Mouse (Mus musculus): ENCODE results near the gene Nme1. TPM values are rescaled to one million over a fixed set of nuclear protein-coding genes. Genes with fewer than 3 reads are reported as not detected.
"Not testable (repeated sequence)": the region's sequence is repeated elsewhere in the genome, so short reads cannot be mapped to it uniquely, and the experiment has no call there.

Nme1 gene
- polyA plus RNA-seq, 1 experiment: 156 TPM

- 31% methylated on average over 6 of the region's 6 CpGs for WGBS
- DNase-seq (ENCODE audit: low read depth, low spot score): no peak
Measured at GRCm38 (mm10) chr11:93968848-93969128, 467 bp upstream of the Nme1 start.

- WGBS: 2% methylated on average over 11 of the region's 11 CpGs
- no peak for DNase-seq (ENCODE audit: low read depth, low spot score)
Measured at GRCm38 (mm10) chr11:93967381-93967780, 940 bp downstream of the Nme1 start.

- DNase-seq (ENCODE audit: low read depth, low spot score): no peak
- 85% methylated on average over 6 of the region's 6 CpGs for WGBS
Measured at GRCm38 (mm10) chr11:93965391-93965790, 2.9 kb downstream of the Nme1 start.

- no peak for DNase-seq (ENCODE audit: low read depth, low spot score)
- 84% methylated on average over 4 of the region's 4 CpGs for WGBS
Measured at GRCm38 (mm10) chr11:93963013-93963412, 5.3 kb downstream of the Nme1 start.

GRCm38 (mm10) chr11:93961482-93961881 lies 6.8 kb downstream of the Nme1 start:
- 77% methylated on average over 6 of the region's 6 CpGs for WGBS
- DNase-seq (ENCODE audit: low read depth, low spot score): no peak

- DNase-seq (ENCODE audit: low read depth, low spot score): no peak
- WGBS: 87% methylated on average over 4 of the region's 4 CpGs
Measured at GRCm38 (mm10) chr11:93957746-93958145, 10.6 kb downstream of the Nme1 start.

- DNase-seq (ENCODE audit: low read depth, low spot score): no peak
- 76% methylated on average over 2 of the region's 2 CpGs for whole genome bisulfite sequencing
Measured at GRCm38 (mm10) chr11:93957031-93957555, 11.2 kb downstream of the Nme1 start.

GRCm38 (mm10) chr11:93956159-93956558 lies 12.2 kb downstream of the Nme1 start, which contains the start of gene Nme2:
Gene Nme2 (minus strand): TSS chr11:93956259.
- under 1% methylated on average over 6 of the region's 6 CpGs for WGBS
- no peak for DNase-seq (ENCODE audit: low read depth, low spot score)

GRCm38 (mm10) chr11:93955256-93956150 lies 12.8 kb downstream of the Nme1 start:
- under 1% methylated on average over 67 of the region's 67 CpGs for WGBS
- peak; percentile 73 for DNase-seq (ENCODE audit: low read depth, low spot score)

GRCm38 (mm10) chr11:93954738-93955255 lies 13.5 kb downstream of the Nme1 start:
- DNase-seq (ENCODE audit: low read depth, low spot score): no peak
- 21% methylated on average over 13 of the region's 13 CpGs for WGBS

GRCm38 (mm10) chr11:93952376-93952775 lies 15.9 kb downstream of the Nme1 start:
- 77% methylated on average over 5 of the region's 5 CpGs for WGBS
- DNase-seq (ENCODE audit: low read depth, low spot score): no peak

- DNase-seq (ENCODE audit: low read depth, low spot score): no peak
- 49% methylated on average over 1 of the region's 1 CpGs for WGBS
Measured at GRCm38 (mm10) chr11:93950045-93950444, 18.3 kb downstream of the Nme1 start.

- no peak for DNase-seq (ENCODE audit: low read depth, low spot score)
- 87% methylated on average over 9 of the region's 9 CpGs for WGBS
Measured at GRCm38 (mm10) chr11:93948887-93949567, 19.3 kb downstream of the Nme1 start.

- WGBS: 73% methylated on average over 3 of the region's 3 CpGs
- no peak for DNase-seq (ENCODE audit: low read depth, low spot score)
Measured at GRCm38 (mm10) chr11:93944986-93945385, 23.3 kb downstream of the Nme1 start.

- 21% methylated on average over 2 of the region's 2 CpGs for whole genome bisulfite sequencing
- no peak for DNase-seq (ENCODE audit: low read depth, low spot score)
Measured at GRCm38 (mm10) chr11:93940906-93941305, 27.4 kb downstream of the Nme1 start.

GRCm38 (mm10) chr11:93929106-93929505 lies 39.2 kb downstream of the Nme1 start:
- no peak for DNase-seq (ENCODE audit: low read depth, low spot score)

GRCm38 (mm10) chr11:93915019-93915418 lies 53.3 kb downstream of the Nme1 start:
- not testable (repeated sequence) for DNase-seq (ENCODE audit: low read depth, low spot score)
- 96% methylated on average over 2 of the region's 2 CpGs for WGBS

- 85% methylated on average over 3 of the region's 3 CpGs for WGBS
- no peak for DNase-seq (ENCODE audit: low read depth, low spot score)
Measured at GRCm38 (mm10) chr11:93911603-93912002, 56.7 kb downstream of the Nme1 start.

- DNase-seq (ENCODE audit: low read depth, low spot score): no peak
- WGBS: 61% methylated on average over 9 of the region's 9 CpGs
Measured at GRCm38 (mm10) chr11:93908829-93909228, 59.5 kb downstream of the Nme1 start.

GRCm38 (mm10) chr11:93907839-93908238 lies 60.5 kb downstream of the Nme1 start:
- DNase-seq (ENCODE audit: low read depth, low spot score): no peak
- 62% methylated on average over 3 of the region's 3 CpGs for WGBS

Data from large intestine, adult 2 months (tissue).